Mouse (Mus musculus): ENCODE results near the gene Rac2. TPM values are rescaled to one million over a fixed set of nuclear protein-coding genes. Genes with fewer than 3 reads are reported as not detected.

The Rac2 gene
- total RNA-seq, 2 experiments from 2014 or later: 0.98 to 3.9 TPM

- peak within 1 kb of the TSS; percentile 28 for H3K4me3 ChIP-seq
- intact Hi-C loops (cut with DNase I): no loop called here
- TF ChIP-seq CTCF (IDR thresholded peaks at IDR 0.05): no peak
- H3K27ac ChIP-seq: peak within 1 kb of the TSS; percentile 47; the same call in 1 of the 2 replicates
- no peak for DNase-seq (ENCODE audit: extremely low spot score in 1 of 2, low spot score in 2 of 2)
Measured at GRCm38 (mm10) chr15:78596914-78597313, 24.3 kb upstream of the Rac2 start, which contains the start of gene Cyth4. Gene Cyth4 (plus strand): TSS chr15:78597047.

DNA sequence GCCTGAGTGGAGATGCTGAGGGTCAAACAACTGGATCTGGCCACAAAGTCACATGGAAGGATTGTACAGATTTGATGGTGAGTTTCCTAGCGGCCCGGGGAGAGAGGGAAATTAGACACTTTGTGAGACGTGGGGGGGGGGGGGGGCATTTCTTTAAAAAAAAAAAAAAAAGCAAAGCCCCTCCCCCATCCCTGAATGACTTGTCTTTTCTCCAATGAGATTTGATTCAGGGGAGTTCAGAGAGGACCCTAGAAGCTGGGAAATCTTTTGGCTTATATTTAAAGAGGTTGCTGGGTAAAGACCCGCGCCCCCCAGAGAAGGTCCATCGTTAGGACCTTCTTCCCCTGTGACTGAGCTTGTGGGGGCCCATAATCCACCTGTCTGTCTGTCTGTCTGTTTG is 23.9 kb upstream of the Rac2 start:
- DNase-seq (ENCODE audit: extremely low spot score in 1 of 2, low spot score in 2 of 2): no peak
- intact Hi-C loops (cut with DNase I): no loop called here
- H3K27ac ChIP-seq: no peak overlapping the region
- no peak for TF ChIP-seq CTCF (IDR thresholded peaks at IDR 0.05)
- H3K4me3 ChIP-seq: no peak overlapping the region

DNA sequence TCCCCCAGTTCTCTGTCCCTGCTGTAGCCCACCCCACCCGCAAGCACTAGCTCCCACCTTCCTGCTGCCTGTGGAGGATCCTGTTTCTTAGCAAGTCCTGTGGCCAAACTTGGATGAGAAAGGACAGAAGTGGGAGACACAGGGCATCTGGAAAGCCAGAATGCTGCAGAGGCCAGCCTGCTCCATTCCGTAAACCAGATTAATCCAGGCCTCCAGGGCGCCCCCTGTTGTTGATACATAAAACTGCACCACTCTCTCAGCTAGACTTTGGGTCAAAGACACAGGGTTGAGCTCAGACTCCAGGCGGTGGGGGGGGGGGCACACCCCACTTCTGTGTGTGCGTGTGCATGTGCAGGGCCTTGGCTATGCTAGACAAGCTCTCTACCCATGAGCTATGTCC is 22.9 kb upstream of the Rac2 start:
- DNase-seq (ENCODE audit: extremely low spot score in 1 of 2, low spot score in 2 of 2): no peak
- Histone ChIP-seq H3K27ac (no peak overlapping the region), H3K4me3 (no peak overlapping the region)
- peak; percentile 10; the same call in 1 of the 2 replicates for TF ChIP-seq CTCF (IDR thresholded peaks at IDR 0.05)
- intact Hi-C loops (cut with DNase I): no loop called here

- H3K4me3 ChIP-seq: no peak overlapping the region
Measured at GRCm38 (mm10) chr15:78594831-78595230, 22.2 kb upstream of the Rac2 start.

GRCm38 (mm10) chr15:78593896-78594425 is 21.4 kb upstream of the Rac2 start:
- Histone ChIP-seq H3K4me3 (no peak overlapping the region), H3K27ac (no peak overlapping the region)
- no peak for TF ChIP-seq CTCF (IDR thresholded peaks at IDR 0.05)
- no peak for DNase-seq (ENCODE audit: extremely low spot score in 1 of 2, low spot score in 2 of 2)
- intact Hi-C loops (cut with DNase I): no loop called here

More at GRCm38 (mm10) chr15:78594831-78595230, 22.2 kb upstream of the Rac2 start:
- no peak for DNase-seq (ENCODE audit: extremely low spot score in 1 of 2, low spot score in 2 of 2)
- TF ChIP-seq CTCF (IDR thresholded peaks at IDR 0.05): no peak
- no peak overlapping the region for H3K27ac ChIP-seq
- intact Hi-C loops (cut with DNase I): no loop called here

GRCm38 (mm10) chr15:78592452-78592968 is 19.9 kb upstream of the Rac2 start:
- no peak for DNase-seq (ENCODE audit: extremely low spot score in 1 of 2, low spot score in 2 of 2)
- TF ChIP-seq CTCF (IDR thresholded peaks at IDR 0.05): no peak
- intact Hi-C loops (cut with DNase I): no loop called here
- Histone ChIP-seq H3K27ac (no peak overlapping the region), H3K4me3 (no peak overlapping the region)

DNA sequence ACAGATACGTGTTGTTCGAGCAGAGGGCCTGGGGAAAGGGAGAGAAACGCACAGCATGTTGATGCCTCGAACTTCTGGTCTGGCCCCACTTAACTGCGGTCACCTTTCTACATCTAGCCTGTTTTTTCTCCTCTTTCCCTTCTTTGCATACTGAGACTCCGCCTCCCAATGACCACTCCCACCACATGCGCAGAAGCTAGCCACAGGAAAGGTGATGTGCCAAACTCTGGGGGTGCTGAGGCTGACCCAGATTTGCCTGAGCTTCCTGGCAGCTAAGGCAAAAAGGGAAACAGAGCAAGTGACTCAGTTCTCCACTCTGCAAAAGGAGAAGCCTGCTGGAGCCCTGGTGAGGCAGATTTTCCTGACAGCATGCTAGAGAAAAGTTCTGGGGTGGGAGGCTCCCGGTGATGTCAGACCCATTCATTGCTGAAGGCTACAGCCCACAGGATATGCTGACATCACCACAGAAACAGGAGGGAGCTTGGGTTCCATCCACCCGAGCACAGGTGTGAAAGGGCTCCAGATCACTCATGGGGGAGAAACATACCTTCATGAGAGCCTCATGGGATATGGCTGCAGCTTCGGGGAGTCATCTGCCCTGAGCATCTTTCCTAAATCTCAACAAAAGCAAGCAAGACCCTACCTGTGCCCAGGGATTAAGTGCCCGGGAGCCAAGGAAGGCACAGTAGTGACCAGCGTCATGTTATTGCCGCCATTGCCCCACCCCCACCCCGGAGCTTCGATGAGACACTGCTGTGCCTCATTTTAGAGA is 19.3 kb upstream of the Rac2 start:
- TF ChIP-seq CTCF (IDR thresholded peaks at IDR 0.05): no peak
- intact Hi-C loops (cut with DNase I): no loop called here
- H3K27ac ChIP-seq: no peak overlapping the region
- no peak overlapping the region for H3K4me3 ChIP-seq
- no peak for DNase-seq (ENCODE audit: extremely low spot score in 1 of 2, low spot score in 2 of 2)

DNA sequence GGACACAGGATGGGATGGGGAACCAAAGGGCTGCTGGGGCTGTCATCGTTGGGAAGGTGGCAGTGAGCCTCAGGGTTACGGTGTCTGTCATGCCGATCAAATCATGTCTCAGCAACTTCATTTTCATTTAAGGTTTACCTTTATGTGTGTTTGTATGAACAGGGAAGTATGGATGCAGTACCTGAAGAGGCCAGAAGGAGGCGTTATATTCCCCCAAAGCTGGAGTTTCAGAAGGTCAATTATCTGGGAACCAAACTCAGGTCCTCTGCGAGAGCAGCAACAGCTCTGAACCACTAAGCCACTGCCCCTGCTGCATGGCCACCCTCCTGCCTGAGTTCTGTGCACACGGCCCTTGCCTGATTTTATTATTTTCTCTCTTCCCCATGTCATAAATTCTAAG is 18.2 kb upstream of the Rac2 start:
- peak; percentile 32 for TF ChIP-seq CTCF (IDR thresholded peaks at IDR 0.05)
- no peak for DNase-seq (ENCODE audit: extremely low spot score in 1 of 2, low spot score in 2 of 2)
- Histone ChIP-seq H3K4me3 (no peak overlapping the region), H3K27ac (no peak overlapping the region)
- intact Hi-C loops (cut with DNase I): no loop called here

DNA sequence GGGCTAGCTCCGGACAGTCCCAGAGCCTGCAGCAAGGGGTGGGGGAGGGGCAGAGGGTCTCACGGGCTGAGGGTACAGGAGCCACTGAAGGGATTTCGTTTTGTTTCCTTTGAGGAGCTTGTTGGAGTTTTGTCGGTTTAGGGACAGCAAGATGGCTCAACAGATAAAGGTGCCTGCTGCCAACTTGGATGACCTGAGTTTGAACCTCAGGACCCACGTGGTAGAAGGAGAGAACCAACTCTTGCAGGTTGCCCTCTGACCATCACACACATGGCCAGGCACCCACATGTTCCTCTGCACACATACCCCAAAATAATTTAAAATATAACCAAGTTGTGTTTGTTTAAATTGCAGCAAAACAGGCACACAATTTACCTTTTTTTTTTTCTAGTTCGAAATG is 17.4 kb upstream of the Rac2 start:
- Histone ChIP-seq H3K4me3 (no peak overlapping the region), H3K27ac (no peak overlapping the region)
- no peak for TF ChIP-seq CTCF (IDR thresholded peaks at IDR 0.05)
- no peak for DNase-seq (ENCODE audit: extremely low spot score in 1 of 2, low spot score in 2 of 2)
- intact Hi-C loops (cut with DNase I): no loop called here

GRCm38 (mm10) chr15:78588900-78589299 is 16.3 kb upstream of the Rac2 start:
- Histone ChIP-seq H3K4me3 (no peak overlapping the region), H3K27ac (no peak overlapping the region)
- TF ChIP-seq CTCF (IDR thresholded peaks at IDR 0.05): no peak
- intact Hi-C loops (cut with DNase I): no loop called here
- no peak for DNase-seq (ENCODE audit: extremely low spot score in 1 of 2, low spot score in 2 of 2)

- intact Hi-C loops (cut with DNase I): no loop called here
- Histone ChIP-seq H3K4me3 (no peak overlapping the region), H3K27ac (no peak overlapping the region)
- no peak for DNase-seq (ENCODE audit: extremely low spot score in 1 of 2, low spot score in 2 of 2)
- no peak for TF ChIP-seq CTCF (IDR thresholded peaks at IDR 0.05)
Measured at GRCm38 (mm10) chr15:78588049-78588448, 15.5 kb upstream of the Rac2 start.

Measured in left cerebral cortex, adult 2 months (tissue).